Mouse (Mus musculus): ENCODE measurements around the gene Celsr2. TPM values are rescaled to one million over a fixed set of nuclear protein-coding genes. Genes with fewer than 3 reads are reported as not detected.

The Celsr2 gene
- total and polyA plus RNA-seq, 3 experiments = 0.03 to 0.38 TPM; not detected in 1

GRCm38 (mm10) chr3:108423006-108423405 is 7.7 kb upstream of the Celsr2 start:
- no peak for TF ChIP-seq GATA2 (IDR thresholded peaks at IDR 0.05; ENCODE audit: borderline replicate concordance, low read depth, low read length)
- no peak for TF ChIP-seq TAL1 (conservative IDR thresholded peaks at IDR 0.05; ENCODE audit: low read depth, low read length)
- H3K27me3 ChIP-seq (ENCODE audit: insufficient read depth, low read length) = peaks cover 19% of the 10 kb centered on the region
- H3K9me3 ChIP-seq (replicated peaks) = no peaks in the 10 kb centered on the region
- ATAC-seq (ENCODE audit: extremely low read depth, insufficient number of reproducible peaks, low FRiP score, poor library complexity, severe bottlenecking) = no peak
- H3K4me3 ChIP-seq (ENCODE audit: low read depth, low read length) = no peak overlapping the region
- no peak for DNase-seq (ENCODE audit: low spot score)
- H3K4me1 ChIP-seq (ENCODE audit: insufficient read depth, low read depth, low read length) = peaks cover 12% of the 10 kb centered on the region
- peaks cover 39% of the 10 kb centered on the region for H3K36me3 ChIP-seq (replicated peaks)

- no peak overlapping the region; the same call in 1 of the 2 replicates for H3K4me3 ChIP-seq (ENCODE audit: low read depth, low read length)
- no peaks in the 10 kb centered on the region for H3K36me3 ChIP-seq (replicated peaks)
- TF ChIP-seq GATA2 (IDR thresholded peaks at IDR 0.05; ENCODE audit: borderline replicate concordance, low read depth, low read length) (no peak), CTCF (IDR thresholded peaks at IDR 0.05; ENCODE audit: low read depth, low read length) (no peak), GATA1 (IDR thresholded peaks at IDR 0.05; ENCODE audit: borderline replicate concordance, low read length) (no peak), TAL1 (conservative IDR thresholded peaks at IDR 0.05; ENCODE audit: low read depth, low read length) (no peak), POLR2AphosphoS5 (IDR thresholded peaks at IDR 0.05; ENCODE audit: insufficient replicate concordance, low read depth, low read length) (no peak)
- H3K4me1 ChIP-seq (ENCODE audit: insufficient read depth, low read depth, low read length) = no peaks in the 10 kb centered on the region
- ATAC-seq (ENCODE audit: extremely low read depth, insufficient number of reproducible peaks, low FRiP score, poor library complexity, severe bottlenecking) = no peak
- no peak for DNase-seq (ENCODE audit: low spot score)
- H3K9me3 ChIP-seq (replicated peaks) = peaks cover 38% of the 10 kb centered on the region
- peaks cover 35% of the 10 kb centered on the region for H3K27me3 ChIP-seq (ENCODE audit: insufficient read depth, low read length)
Measured at GRCm38 (mm10) chr3:108415831-108416223, 475 bp upstream of the Celsr2 start.

- no peaks in the 10 kb centered on the region for H3K4me1 ChIP-seq (ENCODE audit: insufficient read depth, low read depth, low read length)
- H3K9me3 ChIP-seq (replicated peaks) = peaks cover 38% of the 10 kb centered on the region
- peaks cover 36% of the 10 kb centered on the region for H3K27me3 ChIP-seq (ENCODE audit: insufficient read depth, low read length)
- ATAC-seq (ENCODE audit: extremely low read depth, insufficient number of reproducible peaks, low FRiP score, poor library complexity, severe bottlenecking) = no peak
- no peak for TF ChIP-seq CTCF (IDR thresholded peaks at IDR 0.05; ENCODE audit: low read depth, low read length)
- no peak for TF ChIP-seq TAL1 (conservative IDR thresholded peaks at IDR 0.05; ENCODE audit: low read depth, low read length)
- H3K4me3 ChIP-seq (ENCODE audit: low read depth, low read length) = peak overlapping the region; percentile 23; the same call in 1 of the 2 replicates
- H3K36me3 ChIP-seq (replicated peaks) = no peaks in the 10 kb centered on the region
- no peak for DNase-seq (ENCODE audit: low spot score)
Measured at GRCm38 (mm10) chr3:108413634-108414360, 1.6 kb downstream of the Celsr2 start.

GRCm38 (mm10) chr3:108411754-108412121 is 3.6 kb downstream of the Celsr2 start:
- TF ChIP-seq GATA1 (IDR thresholded peaks at IDR 0.05; ENCODE audit: borderline replicate concordance, low read length) (no peak), POLR2AphosphoS5 (IDR thresholded peaks at IDR 0.05; ENCODE audit: insufficient replicate concordance, low read depth, low read length) (no peak), TAL1 (conservative IDR thresholded peaks at IDR 0.05; ENCODE audit: low read depth, low read length) (no peak), GATA2 (IDR thresholded peaks at IDR 0.05; ENCODE audit: borderline replicate concordance, low read depth, low read length) (no peak), CTCF (IDR thresholded peaks at IDR 0.05; ENCODE audit: low read depth, low read length) (no peak)
- H3K27me3 ChIP-seq (ENCODE audit: insufficient read depth, low read length) = peaks cover 30% of the 10 kb centered on the region

GRCm38 (mm10) chr3:108411026-108411753 is 4.2 kb downstream of the Celsr2 start:
- peaks cover 35% of the 10 kb centered on the region for H3K9me3 ChIP-seq (replicated peaks)
- TF ChIP-seq CTCF (IDR thresholded peaks at IDR 0.05; ENCODE audit: low read depth, low read length) = no peak
- no peak for TF ChIP-seq GATA1 (IDR thresholded peaks at IDR 0.05; ENCODE audit: borderline replicate concordance, low read length)
- no peak for TF ChIP-seq GATA2 (IDR thresholded peaks at IDR 0.05; ENCODE audit: borderline replicate concordance, low read depth, low read length)
- no peaks in the 10 kb centered on the region for H3K36me3 ChIP-seq (replicated peaks)
- DNase-seq (ENCODE audit: low spot score) = no peak
- no peak for ATAC-seq (ENCODE audit: extremely low read depth, insufficient number of reproducible peaks, low FRiP score, poor library complexity, severe bottlenecking)
- H3K4me3 ChIP-seq (ENCODE audit: low read depth, low read length) = no peak overlapping the region
- H3K4me1 ChIP-seq (ENCODE audit: insufficient read depth, low read depth, low read length) = no peaks in the 10 kb centered on the region
- peaks cover 32% of the 10 kb centered on the region for H3K27me3 ChIP-seq (ENCODE audit: insufficient read depth, low read length)

More at GRCm38 (mm10) chr3:108411754-108412121, 3.6 kb downstream of the Celsr2 start:
- no peak overlapping the region for H3K4me3 ChIP-seq (ENCODE audit: low read depth, low read length)
- no peak for ATAC-seq (ENCODE audit: extremely low read depth, insufficient number of reproducible peaks, low FRiP score, poor library complexity, severe bottlenecking)
- peaks cover 38% of the 10 kb centered on the region for H3K9me3 ChIP-seq (replicated peaks)
- H3K36me3 ChIP-seq (replicated peaks) = no peaks in the 10 kb centered on the region
- no peak for DNase-seq (ENCODE audit: low spot score)
- H3K4me1 ChIP-seq (ENCODE audit: insufficient read depth, low read depth, low read length) = no peaks in the 10 kb centered on the region

- TF ChIP-seq GATA2 (IDR thresholded peaks at IDR 0.05; ENCODE audit: borderline replicate concordance, low read depth, low read length) (no peak), GATA1 (IDR thresholded peaks at IDR 0.05; ENCODE audit: borderline replicate concordance, low read length) (no peak), TAL1 (conservative IDR thresholded peaks at IDR 0.05; ENCODE audit: low read depth, low read length) (no peak), CTCF (IDR thresholded peaks at IDR 0.05; ENCODE audit: low read depth, low read length) (no peak), POLR2AphosphoS5 (IDR thresholded peaks at IDR 0.05; ENCODE audit: insufficient replicate concordance, low read depth, low read length) (no peak)
Measured at GRCm38 (mm10) chr3:108410359-108410714, 5.0 kb downstream of the Celsr2 start.

More at GRCm38 (mm10) chr3:108410359-108410714, 5.0 kb downstream of the Celsr2 start:
- ATAC-seq (ENCODE audit: extremely low read depth, insufficient number of reproducible peaks, low FRiP score, poor library complexity, severe bottlenecking) = no peak
- Histone ChIP-seq H3K36me3 (replicated peaks) (no peaks in the 10 kb centered on the region), H3K9me3 (replicated peaks) (peaks cover 28% of the 10 kb centered on the region), H3K4me1 (ENCODE audit: insufficient read depth, low read depth, low read length) (no peaks in the 10 kb centered on the region), H3K4me3 (ENCODE audit: low read depth, low read length) (no peak overlapping the region), H3K27me3 (ENCODE audit: insufficient read depth, low read length) (peaks cover 34% of the 10 kb centered on the region)
- no peak for DNase-seq (ENCODE audit: low spot score)

Measured in G1E (cell line).